Mouse (Mus musculus): Measurements from ENCODE around the gene Pgs1.

Gene Pgs1

DNA sequence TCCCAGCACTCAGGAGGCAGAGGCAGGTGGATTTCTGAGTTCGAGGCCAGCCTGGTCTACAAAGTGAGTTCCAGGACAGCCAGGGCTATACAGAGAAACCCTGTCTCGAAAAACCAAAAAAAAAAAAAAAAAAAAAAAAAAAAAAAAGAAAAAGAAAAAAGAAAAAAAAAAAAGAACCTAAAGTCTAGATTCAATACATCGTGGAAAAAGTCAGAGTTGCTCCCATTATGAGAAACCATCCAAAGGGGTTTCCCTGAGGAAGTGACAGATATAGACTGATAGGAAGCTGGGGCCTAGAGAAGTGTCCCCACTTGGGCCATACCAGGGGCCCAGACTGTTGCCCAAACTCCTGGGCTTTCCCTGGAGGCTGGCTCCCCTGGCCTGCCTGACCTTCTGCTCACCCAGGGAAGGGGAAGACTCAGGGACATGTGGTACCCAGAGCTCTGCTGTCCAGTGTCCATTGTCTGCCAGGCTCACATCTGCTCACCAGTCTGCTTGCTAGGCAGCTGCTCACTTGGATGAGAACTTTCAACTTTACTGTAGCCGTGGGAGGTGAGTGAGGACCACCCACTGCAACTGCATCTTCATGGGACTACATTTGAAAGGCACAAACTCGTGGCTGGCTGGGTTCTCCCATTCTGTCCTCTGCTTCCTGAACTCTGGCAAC, 8.3 kb upstream of the Pgs1 start:
- TF ChIP-seq POU5F1 (IDR thresholded peaks at IDR 0.05; ENCODE audit: borderline replicate concordance, low read length) (no peak), CTCF (conservative IDR thresholded peaks at IDR 0.05; ENCODE audit: low read length) (no peak), NANOG (IDR thresholded peaks at IDR 0.05; ENCODE audit: borderline replicate concordance, low read length) (no peak)
- Histone ChIP-seq H3K4me3 (replicated peaks; ENCODE audit: low read length) (peak overlapping the region; percentile 35; the same call in 1 of the 2 replicates), H3K9me3 (ENCODE audit: low read length) (no peaks in the 10 kb centered on the region), H3K27me3 (ENCODE audit: insufficient read depth, low read length) (no peaks in the 10 kb centered on the region), H3K36me3 (ENCODE audit: insufficient read depth, low read length) (no peaks in the 10 kb centered on the region), H3K4me1 (replicated peaks; ENCODE audit: low read depth, low read length) (peaks cover 94% of the 10 kb centered on the region)

DNA sequence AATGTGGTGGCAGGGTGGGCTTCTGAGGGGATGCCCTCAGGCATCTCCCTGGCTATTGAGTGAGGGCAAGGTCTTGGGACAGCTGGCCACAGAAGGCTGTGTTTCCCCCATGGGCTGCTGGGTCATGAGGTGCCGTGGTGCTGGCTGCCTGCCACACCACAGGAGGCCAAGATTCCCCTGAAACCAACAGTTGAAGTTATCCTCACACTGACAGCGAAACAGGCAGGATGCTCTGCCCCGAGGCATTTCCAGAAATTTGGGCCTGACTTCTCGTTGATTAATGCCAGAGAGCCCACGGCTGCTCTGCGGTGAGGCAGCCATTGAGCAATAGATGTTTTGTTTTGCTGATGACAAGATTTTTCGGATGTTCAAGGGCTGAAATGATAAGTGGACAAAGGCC, 6.7 kb upstream of the Pgs1 start:
- Histone ChIP-seq H3K9me3 (ENCODE audit: low read length) (no peaks in the 10 kb centered on the region), H3K4me3 (replicated peaks; ENCODE audit: low read length) (peak overlapping the region; percentile 23; the same call in 1 of the 2 replicates), H3K36me3 (ENCODE audit: insufficient read depth, low read length) (no peaks in the 10 kb centered on the region), H3K27me3 (ENCODE audit: insufficient read depth, low read length) (no peaks in the 10 kb centered on the region), H3K4me1 (replicated peaks; ENCODE audit: low read depth, low read length) (peaks cover 94% of the 10 kb centered on the region)
- TF ChIP-seq POU5F1 (IDR thresholded peaks at IDR 0.05; ENCODE audit: borderline replicate concordance, low read length), result no peak
- no peak for TF ChIP-seq NANOG (IDR thresholded peaks at IDR 0.05; ENCODE audit: borderline replicate concordance, low read length)
- TF ChIP-seq CTCF (conservative IDR thresholded peaks at IDR 0.05; ENCODE audit: low read length), result no peak

DNA sequence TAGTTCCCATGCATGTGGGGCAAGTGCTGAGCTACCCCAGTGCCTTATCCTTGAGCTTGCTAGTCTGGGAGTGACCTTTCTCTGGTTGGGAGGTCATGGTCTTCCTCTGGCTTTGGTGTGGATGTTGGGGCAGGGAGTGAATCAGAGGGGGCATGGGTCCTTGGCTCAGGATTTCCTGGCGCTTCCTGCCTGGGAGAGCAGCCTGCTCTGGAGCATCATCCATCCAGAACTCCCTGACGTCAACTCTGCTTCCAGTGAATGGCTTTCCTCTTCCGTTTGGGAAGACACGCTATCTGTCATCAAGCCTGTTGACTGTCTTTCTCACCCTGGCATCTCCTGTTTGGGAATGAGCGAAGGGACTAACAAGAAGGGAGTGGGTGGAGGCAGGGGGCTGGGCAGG, 3.7 kb upstream of the Pgs1 start:
- H3K4me1 ChIP-seq (replicated peaks; ENCODE audit: low read depth, low read length), result peaks cover 81% of the 10 kb centered on the region
- no peak overlapping the region; the same call in 1 of the 2 replicates for H3K4me3 ChIP-seq (replicated peaks; ENCODE audit: low read length)
- H3K27me3 ChIP-seq (ENCODE audit: insufficient read depth, low read length), result no peaks in the 10 kb centered on the region
- no peaks in the 10 kb centered on the region for H3K36me3 ChIP-seq (ENCODE audit: insufficient read depth, low read length)
- no peak for TF ChIP-seq NANOG (IDR thresholded peaks at IDR 0.05; ENCODE audit: borderline replicate concordance, low read length)
- no peak for TF ChIP-seq POU5F1 (IDR thresholded peaks at IDR 0.05; ENCODE audit: borderline replicate concordance, low read length)
- no peak for TF ChIP-seq CTCF (conservative IDR thresholded peaks at IDR 0.05; ENCODE audit: low read length)
- no peaks in the 10 kb centered on the region for H3K9me3 ChIP-seq (ENCODE audit: low read length)

DNA sequence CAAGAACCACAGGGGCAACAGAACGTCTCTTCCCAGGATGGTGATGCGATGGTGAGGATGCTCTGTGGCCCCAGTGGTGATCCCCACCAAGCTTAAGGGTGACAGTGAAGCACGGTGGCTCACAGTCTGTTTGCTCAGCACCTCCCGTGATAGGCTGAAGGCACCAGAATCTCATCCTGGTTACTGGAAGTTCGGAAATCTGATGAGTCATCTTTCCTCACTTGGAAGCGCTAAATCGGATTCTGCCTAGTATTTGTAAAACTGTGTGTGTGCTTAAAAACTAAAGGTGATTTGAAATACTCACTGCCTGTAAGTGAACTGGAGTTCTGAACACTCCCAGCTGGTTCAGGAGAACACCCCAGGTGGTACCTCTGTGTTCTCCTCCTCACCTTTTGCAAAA, 2.3 kb upstream of the Pgs1 start:
- Histone ChIP-seq H3K9me3 (ENCODE audit: low read length) (no peaks in the 10 kb centered on the region), H3K36me3 (ENCODE audit: insufficient read depth, low read length) (no peaks in the 10 kb centered on the region), H3K4me1 (replicated peaks; ENCODE audit: low read depth, low read length) (peaks cover 83% of the 10 kb centered on the region), H3K4me3 (replicated peaks; ENCODE audit: low read length) (no peak overlapping the region), H3K27me3 (ENCODE audit: insufficient read depth, low read length) (no peaks in the 10 kb centered on the region)
- TF ChIP-seq NANOG (IDR thresholded peaks at IDR 0.05; ENCODE audit: borderline replicate concordance, low read length), result no peak
- no peak for TF ChIP-seq POU5F1 (IDR thresholded peaks at IDR 0.05; ENCODE audit: borderline replicate concordance, low read length)
- no peak for TF ChIP-seq CTCF (conservative IDR thresholded peaks at IDR 0.05; ENCODE audit: low read length)

DNA sequence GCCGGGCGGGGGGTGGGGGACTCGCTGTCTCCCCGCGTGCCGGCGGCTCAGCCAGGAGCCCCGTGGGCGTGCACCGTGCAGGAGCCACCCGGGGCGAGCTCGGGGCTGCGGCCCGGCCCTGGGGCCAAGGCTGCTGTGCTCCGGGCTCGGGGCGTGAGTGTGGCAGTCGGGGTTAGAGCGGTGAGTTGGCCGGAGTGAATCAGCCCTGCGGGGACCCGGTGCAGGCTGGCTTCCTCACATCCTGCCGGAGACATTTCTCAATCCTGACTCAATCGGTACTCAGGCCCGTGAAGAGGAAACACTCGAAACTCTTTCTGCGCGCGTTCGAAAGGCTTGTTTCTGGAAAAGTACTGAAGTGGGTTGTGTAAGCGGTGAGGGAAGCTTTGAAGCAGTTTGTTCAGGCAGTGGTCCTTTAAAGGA, 950 bp downstream of the Pgs1 start:
- Histone ChIP-seq H3K27me3 (ENCODE audit: insufficient read depth, low read length) (no peaks in the 10 kb centered on the region), H3K36me3 (ENCODE audit: insufficient read depth, low read length) (0 out of 2 replicates have a peak, but pooled peaks cover 7% of the 10 kb centered on the region), H3K4me1 (replicated peaks; ENCODE audit: low read depth, low read length) (peaks cover 84% of the 10 kb centered on the region), H3K4me3 (replicated peaks; ENCODE audit: low read length) (peak overlapping the region; percentile 98), H3K9me3 (ENCODE audit: low read length) (no peaks in the 10 kb centered on the region)
- TF ChIP-seq NANOG (IDR thresholded peaks at IDR 0.05; ENCODE audit: borderline replicate concordance, low read length), result no peak
- no peak for TF ChIP-seq CTCF (conservative IDR thresholded peaks at IDR 0.05; ENCODE audit: low read length)
- TF ChIP-seq POU5F1 (IDR thresholded peaks at IDR 0.05; ENCODE audit: borderline replicate concordance, low read length), result no peak

DNA sequence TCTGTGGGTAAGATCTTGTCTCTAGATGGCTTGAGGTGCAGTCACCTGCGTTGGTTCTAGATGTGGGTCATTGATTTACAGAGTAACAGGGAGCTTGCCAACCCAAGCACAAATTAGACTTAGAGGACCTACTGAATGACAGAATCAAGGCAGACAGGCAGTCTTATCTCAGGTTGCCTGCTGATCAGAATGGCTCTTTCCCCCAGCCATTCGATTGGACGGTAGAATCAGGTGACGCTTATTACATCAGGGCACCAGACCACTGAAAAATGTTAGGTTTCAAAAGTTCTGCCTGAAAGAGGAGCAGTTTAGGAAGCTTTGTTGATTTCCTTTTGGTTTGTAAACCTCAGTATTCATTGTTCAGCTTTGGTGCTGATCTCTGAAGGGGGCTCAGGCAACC, 1.9 kb downstream of the Pgs1 start:
- peaks cover 84% of the 10 kb centered on the region for H3K4me1 ChIP-seq (replicated peaks; ENCODE audit: low read depth, low read length)

DNA sequence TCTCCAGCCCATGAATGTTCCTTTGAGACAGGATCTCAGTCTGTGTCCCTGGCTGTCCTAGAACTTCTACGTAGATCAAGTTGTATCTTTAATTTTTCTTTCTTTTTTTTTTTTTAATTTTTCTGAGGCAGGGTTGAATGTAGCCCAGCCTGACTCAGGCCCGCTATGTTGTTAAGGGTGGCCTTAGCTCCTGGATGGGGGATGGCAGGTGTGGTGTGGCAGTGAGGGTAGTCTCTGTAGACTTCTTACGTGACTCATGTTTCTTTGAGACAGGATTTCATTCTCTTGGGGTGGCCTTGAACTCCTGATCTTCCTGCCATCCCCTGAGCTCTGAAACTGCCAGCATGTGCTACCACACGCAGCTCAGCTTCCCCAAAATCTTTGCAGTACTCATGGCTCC, 3.1 kb downstream of the Pgs1 start:
- no peaks in the 10 kb centered on the region for H3K9me3 ChIP-seq (ENCODE audit: low read length)
- H3K27me3 ChIP-seq (ENCODE audit: insufficient read depth, low read length), result no peaks in the 10 kb centered on the region
- peaks cover 26% of the 10 kb centered on the region for H3K36me3 ChIP-seq (ENCODE audit: insufficient read depth, low read length)
- peaks cover 84% of the 10 kb centered on the region for H3K4me1 ChIP-seq (replicated peaks; ENCODE audit: low read depth, low read length)
- TF ChIP-seq NANOG (IDR thresholded peaks at IDR 0.05; ENCODE audit: borderline replicate concordance, low read length) (no peak), CTCF (conservative IDR thresholded peaks at IDR 0.05; ENCODE audit: low read length) (no peak), POU5F1 (IDR thresholded peaks at IDR 0.05; ENCODE audit: borderline replicate concordance, low read length) (no peak)
- peak overlapping the region; percentile 24; the same call in 1 of the 2 replicates for H3K4me3 ChIP-seq (replicated peaks; ENCODE audit: low read length)

More for the DNA sequence above, 1.9 kb downstream of the Pgs1 start:
- Histone ChIP-seq H3K36me3 (ENCODE audit: insufficient read depth, low read length) (peaks cover 16% of the 10 kb centered on the region; the same call in 1 of the 2 replicates), H3K9me3 (ENCODE audit: low read length) (no peaks in the 10 kb centered on the region), H3K4me3 (replicated peaks; ENCODE audit: low read length) (peak overlapping the region; percentile 98), H3K27me3 (ENCODE audit: insufficient read depth, low read length) (no peaks in the 10 kb centered on the region)
- TF ChIP-seq CTCF (conservative IDR thresholded peaks at IDR 0.05; ENCODE audit: low read length) (no peak), POU5F1 (IDR thresholded peaks at IDR 0.05; ENCODE audit: borderline replicate concordance, low read length) (no peak), NANOG (IDR thresholded peaks at IDR 0.05; ENCODE audit: borderline replicate concordance, low read length) (no peak)

DNA sequence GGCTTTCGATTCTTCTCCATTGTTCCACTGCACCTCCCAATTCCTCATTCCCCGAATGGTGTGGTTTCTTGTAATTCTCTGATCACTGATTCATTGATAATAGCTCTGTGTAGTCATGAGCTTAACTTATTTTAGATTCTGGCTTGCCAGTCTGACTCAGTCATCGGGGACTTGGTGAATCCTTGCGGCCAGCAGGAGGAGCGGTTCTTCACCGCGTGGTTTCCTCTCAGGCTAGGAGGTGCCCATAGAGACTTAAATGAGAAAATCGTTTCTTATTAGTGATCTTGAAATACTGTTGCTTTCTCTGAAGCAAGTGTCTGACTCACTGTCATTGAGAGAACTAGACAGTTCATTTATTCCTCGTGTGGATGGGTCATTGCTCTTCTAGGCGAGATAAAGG, 3.8 kb downstream of the Pgs1 start:
- H3K9me3 ChIP-seq (ENCODE audit: low read length), result no peaks in the 10 kb centered on the region

More for the DNA sequence above, 3.8 kb downstream of the Pgs1 start:
- peaks cover 33% of the 10 kb centered on the region for H3K36me3 ChIP-seq (ENCODE audit: insufficient read depth, low read length)
- H3K4me3 ChIP-seq (replicated peaks; ENCODE audit: low read length), result peak overlapping the region; percentile 24; the same call in 1 of the 2 replicates
- no peaks in the 10 kb centered on the region for H3K27me3 ChIP-seq (ENCODE audit: insufficient read depth, low read length)
- TF ChIP-seq POU5F1 (IDR thresholded peaks at IDR 0.05; ENCODE audit: borderline replicate concordance, low read length), result no peak
- TF ChIP-seq CTCF (conservative IDR thresholded peaks at IDR 0.05; ENCODE audit: low read length), result 0 out of 2 replicates have a peak, but pooled peaks have one; percentile 4
- peaks cover 86% of the 10 kb centered on the region for H3K4me1 ChIP-seq (replicated peaks; ENCODE audit: low read depth, low read length)

All from E14TG2a.4 (cell line).